Mouse (Mus musculus): ENCODE data around the gene Paqr6. TPM values are rescaled to one million over a fixed set of nuclear protein-coding genes. Genes with fewer than 3 reads are reported as not detected.

The Paqr6 gene
- total RNA-seq, 2 experiments from 2014 or later: 1.9 to 2.1 TPM

GRCm38 (mm10) chr3:88409741-88410644, 45.6 kb downstream of the Paqr6 start, which contains the start of gene Pmf1:
Pmf1 (minus strand) TSS chr3:88410331.
- intact Hi-C loops (cut with DNase I): loop anchor here (5.0 to 10.0 kb wide), 2 partner anchors 57 to 115 kb away; no protein-coding TSS in a partner anchor
- DNase-seq: peak; percentile 93

GRCm38 (mm10) chr3:88410645-88411031, 46.3 kb downstream of the Paqr6 start:
- no peak for DNase-seq
- intact Hi-C loops (cut with DNase I): loop anchor here (10.0 kb wide), 1 partner anchor 114 kb away; no protein-coding TSS in a partner anchor

DNA sequence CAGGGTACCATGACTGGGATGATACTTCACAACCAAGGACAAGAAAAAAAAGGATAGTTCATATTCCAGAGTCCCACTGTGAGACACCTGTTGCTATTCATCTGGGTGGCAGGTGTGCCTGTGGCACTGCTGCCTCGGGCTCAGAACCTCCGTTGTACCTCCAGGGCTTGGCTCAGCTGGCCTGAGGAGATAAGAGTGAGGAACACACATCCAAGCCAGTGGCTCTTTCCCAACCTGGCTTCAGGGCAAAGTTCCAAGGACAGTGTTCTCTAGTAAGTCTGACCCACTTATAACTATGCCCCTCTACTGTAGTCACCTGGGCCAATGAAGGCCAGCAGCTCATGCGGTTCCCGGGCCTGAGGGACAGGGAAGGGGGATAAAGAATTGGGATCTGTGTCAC, 47.3 kb downstream of the Paqr6 start:
- intact Hi-C loops (cut with DNase I): loop anchor here (10.0 kb wide), 1 partner anchor 113 kb away; no protein-coding TSS in a partner anchor
- no peak for DNase-seq

DNA sequence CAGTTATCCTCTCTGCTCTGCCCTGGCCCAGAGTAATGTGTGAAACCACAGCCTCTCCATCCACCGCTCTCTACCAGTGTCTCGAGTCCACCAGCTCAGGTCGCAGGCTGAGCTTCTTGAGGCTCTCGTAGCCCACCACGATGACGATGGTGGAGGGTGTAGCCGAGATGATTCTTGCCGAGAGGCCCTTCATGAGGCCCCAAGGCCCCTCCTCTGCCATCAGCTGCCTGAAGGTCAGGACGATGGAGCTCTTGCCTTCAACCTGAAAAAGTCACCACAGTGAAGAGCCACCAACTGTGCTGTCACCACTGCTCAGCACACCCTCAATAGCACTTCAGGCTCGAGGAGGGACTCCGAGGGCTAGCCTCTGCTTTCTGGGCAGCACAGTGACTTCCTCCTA, 48.3 kb downstream of the Paqr6 start:
- intact Hi-C loops (cut with DNase I): loop anchor here (10.0 kb wide), 1 partner anchor 112 kb away; no protein-coding TSS in a partner anchor
- DNase-seq: no peak

GRCm38 (mm10) chr3:88415668-88416067, 51.3 kb downstream of the Paqr6 start:
- intact Hi-C loops (cut with DNase I): loop anchor here (10.0 kb wide), 1 partner anchor 109 kb away; no protein-coding TSS in a partner anchor
- no peak for DNase-seq

GRCm38 (mm10) chr3:88418016-88418415, 53.6 kb downstream of the Paqr6 start:
- intact Hi-C loops (cut with DNase I): loop anchor here (10.0 kb wide), 1 partner anchor 107 kb away; no protein-coding TSS in a partner anchor
- no peak for DNase-seq

Other genes starting within 250 kb of the Paqr6 start
- gene Mef2d, start 222.2 kb upstream of the Paqr6 start, total RNA-seq (2021): 100 to 1,000 TPM; 113 to 121 TPM
- 1 to 10 TPM in 1 of 2 experiments, under 1 TPM in 1; 0.46 to 1.4 TPM for gene Rhbg, start 109.9 kb upstream of the Paqr6 start, total RNA-seq (2021)
- under 1 TPM; 0.80 to 0.89 TPM for gene Gm38392, start 77.4 kb upstream of the Paqr6 start, total RNA-seq (2021)
- 1 to 10 TPM; 4.4 TPM for gene Tsacc, start 67.6 kb upstream of the Paqr6 start, total RNA-seq (2021)
- 100 to 1,000 TPM; 309 to 317 TPM for gene Cct3, start 67.5 kb upstream of the Paqr6 start, total RNA-seq (2021)
- 10 to 100 TPM; 49.7 to 60.1 TPM for gene Glmp, start 39.6 kb upstream of the Paqr6 start, total RNA-seq (2021)
- gene Tmem79, start 28.4 kb upstream of the Paqr6 start, total RNA-seq (2021): 1 to 10 TPM; 1.5 to 2.0 TPM
- 10 to 100 TPM; 76.7 to 79.8 TPM for gene Smg5, start 28.3 kb upstream of the Paqr6 start, total RNA-seq (2021)
- gene Bglap3, start 8.2 kb downstream of the Paqr6 start, total RNA-seq (2021): under 1 TPM in 1 of 2 experiments, not detected in 1; 0.36 TPM
- gene Bglap2, start 14.1 kb downstream of the Paqr6 start, total RNA-seq (2021): not detected
- gene Bglap, start 19.9 kb downstream of the Paqr6 start, total RNA-seq (2021): not detected
- 10 to 100 TPM; 15.7 to 16.0 TPM for gene Pmf1, start 45.7 kb downstream of the Paqr6 start, total RNA-seq (2021)
- gene Slc25a44, start 60.6 kb downstream of the Paqr6 start, total RNA-seq (2021): 10 to 100 TPM; 43.7 to 47.7 TPM
- 10 to 100 TPM; 58.1 to 58.4 TPM for gene Sema4a, start 96.6 kb downstream of the Paqr6 start, total RNA-seq (2021)
- 10 to 100 TPM; 35.3 to 37.7 TPM for gene Lmna, start 145.4 kb downstream of the Paqr6 start, total RNA-seq (2021)
- gene Mex3a, start 167.8 kb downstream of the Paqr6 start, total RNA-seq (2021): 10 to 100 TPM; 80.5 to 87.8 TPM
- gene Rab25, start 183.7 kb downstream of the Paqr6 start, total RNA-seq (2021): under 1 TPM in 1 of 2 experiments, not detected in 1; 0.83 TPM
- 100 to 1,000 TPM; 106 to 120 TPM for gene Lamtor2, start 188.5 kb downstream of the Paqr6 start, total RNA-seq (2021)
- gene Ubqln4, start 189.2 kb downstream of the Paqr6 start, total RNA-seq (2021): 100 to 1,000 TPM in 1 of 2 experiments, 10 to 100 TPM in 1; 97.5 to 105 TPM
- 100 to 1,000 TPM; 114 to 121 TPM for gene Ssr2, start 211.3 kb downstream of the Paqr6 start, total RNA-seq (2021)
- gene Arhgef2, start 241.4 kb downstream of the Paqr6 start, total RNA-seq (2021): 100 to 1,000 TPM; 129 to 134 TPM